Comparison of ENCODE assay signal across 31 mouse cellular contexts in genomic region chr6:120784351-120784750, GRCm38 (mm10). TPM values are rescaled to one million over a fixed set of nuclear protein-coding genes. Genes with fewer than 3 reads are reported as not detected.
DNase-seq lines count a peak whose midpoint lies in the region; ATAC-seq and TF ChIP-seq lines count a peak whose summit lies in the region.
"Had no signal": no experiment of that assay in that cellular context is flagged by ENCODE, and none has a peak within 500 bp of the region (broad histone marks: within the 10 kb centered on the region; RNA-seq: fewer than 3 reads in every experiment).

No protein-coding gene starts in this region.

- no peaks in the 10 kb centered on the region for H3K27me3 ChIP-seq in midbrain, embryonic 14.5 days (ENCODE audit: control insufficient read depth, insufficient read depth, low read length)
- H3K27me3 ChIP-seq in midbrain, embryonic 10.5 days (ENCODE audit: low read depth, poor library complexity, severe bottlenecking) = no peaks in the 10 kb centered on the region
- no peaks in the 10 kb centered on the region for H3K27me3 ChIP-seq in hindbrain, embryonic 11.5 days (ENCODE audit: control insufficient read depth, insufficient read depth, low read length)
- no peaks in the 10 kb centered on the region for H3K27me3 ChIP-seq in neural tube, embryonic 14.5 days (ENCODE audit: control insufficient read depth, insufficient read depth, low read length)
- H3K27me3 ChIP-seq: embryonic facial prominence, embryonic 15.5 days; forebrain, embryonic 13.5 days; limb, embryonic 12.5 days; liver, embryonic 15.5 days had no signal

- H3K4me2 ChIP-seq in midbrain, embryonic 14.5 days (ENCODE audit: low read length) = no peak overlapping the region
- no peak overlapping the region for H3K4me2 ChIP-seq in hindbrain, embryonic 11.5 days (replicated peaks; ENCODE audit: low read depth, low read length)
- H3K4me2 ChIP-seq in neural tube, embryonic 14.5 days (ENCODE audit: low read depth, low read length) = no peak overlapping the region
- H3K4me2 ChIP-seq: embryonic facial prominence, embryonic 15.5 days; forebrain, embryonic 13.5 days; heart, embryonic 11.5 days; limb, embryonic 12.5 days; liver, embryonic 15.5 days; lung, embryonic 14.5 days had no signal

- H3K27ac ChIP-seq in midbrain, embryonic 14.5 days (replicated peaks; ENCODE audit: low read depth, low read length) = peak overlapping the region; percentile 52
- no peak overlapping the region for H3K27ac ChIP-seq in midbrain, embryonic 10.5 days (replicated peaks)
- 0 out of 2 replicates have a peak overlapping the region, but pooled peaks have one; percentile 54 for H3K27ac ChIP-seq in hindbrain, embryonic 11.5 days (ENCODE audit: low read depth, low read length)
- peak overlapping the region; percentile 16; the same call in 1 of the 2 replicates for H3K27ac ChIP-seq in neural tube, embryonic 14.5 days (ENCODE audit: low read depth, low read length)
- H3K27ac ChIP-seq: embryonic facial prominence, embryonic 15.5 days; forebrain, embryonic 13.5 days; gastrocnemius, adult 2 months; left cerebral cortex, adult 2 months; limb, embryonic 12.5 days; liver, embryonic 15.5 days; stomach, postnatal 0 days had no signal

- DNase-seq in midbrain, embryonic 14.5 days = no peak
- no peak for DNase-seq in midbrain, embryonic 10.5 days (ENCODE audit: low spot score)
- DNase-seq in brain, embryonic 14.5 days (ENCODE audit: low read depth) = peak; percentile 51
- DNase-seq in hindbrain, embryonic 11.5 days (ENCODE audit: low spot score) = peak; percentile 43
- no peak for DNase-seq in urinary bladder, adult 18-20 months (ENCODE audit: low spot score in 2 of 2)
- DNase-seq in cerebellum, adult 18-20 months = no peak
- DNase-seq: adrenal gland, postnatal 25 days; cerebellum, adult 8-10 months; cerebellum, postnatal 25 days; gastrocnemius, adult 2 months; gastrocnemius, postnatal 36 days; heart, adult 18-20 months; heart, postnatal 36 days; kidney, adult 11 months; kidney, postnatal 14 days; lung, embryonic 14.5 days; lung, postnatal 14 days; right cerebral cortex, postnatal 4 days; thymus, adult 18-20 months; thymus, postnatal 25 days had no signal

- 50% methylated on average over 7 of the region's 7 CpGs for WGBS in midbrain, embryonic 14.5 days
- WGBS in midbrain, embryonic 10.5 days = 70% methylated on average over 7 of the region's 7 CpGs
- 63% methylated on average over 7 of the region's 7 CpGs for WGBS in hindbrain, embryonic 11.5 days
- WGBS in neural tube, embryonic 14.5 days = 42% methylated on average over 7 of the region's 7 CpGs

- ATAC-seq in midbrain, embryonic 14.5 days (ENCODE audit: low FRiP score, low TSS enrichment) = no peak
- ATAC-seq in hindbrain, embryonic 11.5 days (ENCODE audit: low FRiP score) = peak; percentile 74; the same call in 1 of the 2 replicates
- ATAC-seq in neural tube, embryonic 14.5 days (ENCODE audit: low read depth) = peak; percentile 26; the same call in 1 of the 2 replicates
- ATAC-seq: CD4-positive, CD25-positive, alpha-beta regulatory T cell, adult 4 months; forebrain, embryonic 13.5 days had no signal

- peaks cover 6% of the 10 kb centered on the region; the same call in 1 of the 2 replicates for H3K4me1 ChIP-seq in midbrain, embryonic 14.5 days (ENCODE audit: control insufficient read depth, insufficient read depth, low read length)
- H3K4me1 ChIP-seq in midbrain, embryonic 10.5 days = peaks cover 12% of the 10 kb centered on the region
- no peaks in the 10 kb centered on the region for H3K4me1 ChIP-seq in hindbrain, embryonic 11.5 days (replicated peaks; ENCODE audit: control insufficient read depth, insufficient read depth, low read length)
- no peaks in the 10 kb centered on the region for H3K4me1 ChIP-seq in neural tube, embryonic 14.5 days (ENCODE audit: control insufficient read depth, insufficient read depth, low read length)
- H3K4me1 ChIP-seq: embryonic facial prominence, embryonic 15.5 days; limb, embryonic 12.5 days had no signal

- no peak for TF ChIP-seq CTCF in brain, embryonic 14.5 days (IDR thresholded peaks at IDR 0.05; ENCODE audit: borderline replicate concordance, extremely low read depth, insufficient read depth, insufficient read length)

- H3K9ac ChIP-seq in midbrain, embryonic 14.5 days (replicated peaks; ENCODE audit: low read length) = no peak overlapping the region
- no peak overlapping the region for H3K9ac ChIP-seq in hindbrain, embryonic 11.5 days (ENCODE audit: low read depth, low read length)
- H3K9ac ChIP-seq in neural tube, embryonic 14.5 days (replicated peaks; ENCODE audit: low read depth, low read length) = no peak overlapping the region
- H3K9ac ChIP-seq: embryonic facial prominence, embryonic 15.5 days; forebrain, embryonic 13.5 days; limb, embryonic 12.5 days; liver, embryonic 15.5 days; lung, embryonic 14.5 days had no signal

- TF ChIP-seq POLR2A in brain, embryonic 14.5 days (IDR thresholded peaks at IDR 0.05; ENCODE audit: borderline replicate concordance, extremely low read depth, insufficient read depth, insufficient read length, poor library complexity, severe bottlenecking) = no peak

- no peak overlapping the region for H3K4me3 ChIP-seq in midbrain, embryonic 14.5 days (replicated peaks; ENCODE audit: low read depth, low read length)
- H3K4me3 ChIP-seq in midbrain, embryonic 10.5 days = no peak overlapping the region
- no peak overlapping the region for H3K4me3 ChIP-seq in hindbrain, embryonic 11.5 days (ENCODE audit: low read depth, low read length)
- no peak overlapping the region for H3K4me3 ChIP-seq in neural tube, embryonic 14.5 days (ENCODE audit: low read depth, low read length)
- H3K4me3 ChIP-seq: embryonic facial prominence, embryonic 15.5 days; forebrain, embryonic 13.5 days; gastrocnemius, adult 2 months; left cerebral cortex, adult 2 months; limb, embryonic 12.5 days; liver, embryonic 15.5 days had no signal

- no peaks in the 10 kb centered on the region for H3K36me3 ChIP-seq in midbrain, embryonic 14.5 days (ENCODE audit: control insufficient read depth, insufficient read depth, low read length)
- no peaks in the 10 kb centered on the region for H3K36me3 ChIP-seq in midbrain, embryonic 10.5 days
- no peaks in the 10 kb centered on the region for H3K36me3 ChIP-seq in hindbrain, embryonic 11.5 days (ENCODE audit: control insufficient read depth, insufficient read depth, low read length)
- no peaks in the 10 kb centered on the region for H3K36me3 ChIP-seq in neural tube, embryonic 14.5 days (ENCODE audit: control insufficient read depth, insufficient read depth, low read length)
- H3K36me3 ChIP-seq: embryonic facial prominence, embryonic 15.5 days; limb, embryonic 12.5 days had no signal

- no peaks in the 10 kb centered on the region for H3K9me3 ChIP-seq in midbrain, embryonic 14.5 days (ENCODE audit: control insufficient read depth, low read length)
- no peaks in the 10 kb centered on the region for H3K9me3 ChIP-seq in midbrain, embryonic 10.5 days (replicated peaks)
- H3K9me3 ChIP-seq in hindbrain, embryonic 11.5 days (ENCODE audit: control insufficient read depth, low read length) = no peaks in the 10 kb centered on the region
- H3K9me3 ChIP-seq in neural tube, embryonic 14.5 days (ENCODE audit: control insufficient read depth, low read length) = no peaks in the 10 kb centered on the region
- H3K9me3 ChIP-seq: embryonic facial prominence, embryonic 15.5 days; forebrain, embryonic 13.5 days; limb, embryonic 12.5 days; liver, embryonic 15.5 days had no signal

RNA-seq across cellular contexts. Expression of gene Slc25a18, which starts 11.0 kb away (rescaled TPM):
- 8.3 and 10.8 TPM in 2 replicates for polyA plus RNA-seq in midbrain, embryonic 14.5 days (2014; fragmentation: Nextera tagmentation; extraction: Ambion mirVana)
- polyA plus RNA-seq in midbrain, embryonic 10.5 days (2016; fragmentation: Nextera tagmentation; extraction: Ambion mirVana) = 0.35 and 1.2 TPM in 2 replicates
- polyA plus RNA-seq in brain, embryonic 14.5 days (2012; rRNA removed) = 6.1 and 10.1 TPM in 2 replicates
- polyA plus RNA-seq in hindbrain, embryonic 11.5 days (2014; fragmentation: Nextera tagmentation; extraction: Ambion mirVana) = 2.2 and 2.3 TPM in 2 replicates
- 17.2 and 29.1 TPM in 2 replicates for polyA plus RNA-seq in neural tube, embryonic 14.5 days (2014; fragmentation: Nextera tagmentation; extraction: Ambion mirVana)
- polyA plus RNA-seq: kidney, embryonic 14.5 days; limb, embryonic 12.5 days; liver, adult 2 months had no signal

RNA-seq across cellular contexts. Expression of gene Atp6v1e1, which starts 38.2 kb away (rescaled TPM):
- polyA plus RNA-seq in midbrain, embryonic 14.5 days (2014; fragmentation: Nextera tagmentation; extraction: Ambion mirVana) = 263 and 300 TPM in 2 replicates
- 123 and 133 TPM in 2 replicates for polyA plus RNA-seq in midbrain, embryonic 10.5 days (2016; fragmentation: Nextera tagmentation; extraction: Ambion mirVana)
- 162 and 195 TPM in 2 replicates for polyA plus RNA-seq in brain, embryonic 14.5 days (2012; rRNA removed)
- polyA plus RNA-seq in hindbrain, embryonic 11.5 days (2014; fragmentation: Nextera tagmentation; extraction: Ambion mirVana) = 183 and 184 TPM in 2 replicates
- polyA plus RNA-seq in neural tube, embryonic 14.5 days (2014; fragmentation: Nextera tagmentation; extraction: Ambion mirVana) = 316 and 335 TPM in 2 replicates

RNA-seq across cellular contexts. Expression of gene Bcl2l13, which starts 51.7 kb away (rescaled TPM):
- 18.7 and 33.1 TPM in 2 replicates for polyA plus RNA-seq in midbrain, embryonic 14.5 days (2014; fragmentation: Nextera tagmentation; extraction: Ambion mirVana)
- polyA plus RNA-seq in midbrain, embryonic 10.5 days (2016; fragmentation: Nextera tagmentation; extraction: Ambion mirVana) = 46.6 and 48.9 TPM in 2 replicates
- polyA plus RNA-seq in brain, embryonic 14.5 days (2012; rRNA removed) = 31.3 and 34.7 TPM in 2 replicates
- 31.7 and 33.7 TPM in 2 replicates for polyA plus RNA-seq in hindbrain, embryonic 11.5 days (2014; fragmentation: Nextera tagmentation; extraction: Ambion mirVana)
- 22.3 and 27.5 TPM in 2 replicates for polyA plus RNA-seq in neural tube, embryonic 14.5 days (2014; fragmentation: Nextera tagmentation; extraction: Ambion mirVana)

Comparison
In these comparisons a context has a peak if more than half of its experiments do, and no peak if none do; other contexts are left out.
1. DNase-seq: peak in brain, embryonic 14.5 days (single experiment) and hindbrain, embryonic 11.5 days (single experiment); none in midbrain, embryonic 14.5 days (single experiment), midbrain, embryonic 10.5 days (single experiment), urinary bladder, adult 18-20 months (0 of 2) and cerebellum, adult 18-20 months (0 of 2).